In the genomic region with DNA sequence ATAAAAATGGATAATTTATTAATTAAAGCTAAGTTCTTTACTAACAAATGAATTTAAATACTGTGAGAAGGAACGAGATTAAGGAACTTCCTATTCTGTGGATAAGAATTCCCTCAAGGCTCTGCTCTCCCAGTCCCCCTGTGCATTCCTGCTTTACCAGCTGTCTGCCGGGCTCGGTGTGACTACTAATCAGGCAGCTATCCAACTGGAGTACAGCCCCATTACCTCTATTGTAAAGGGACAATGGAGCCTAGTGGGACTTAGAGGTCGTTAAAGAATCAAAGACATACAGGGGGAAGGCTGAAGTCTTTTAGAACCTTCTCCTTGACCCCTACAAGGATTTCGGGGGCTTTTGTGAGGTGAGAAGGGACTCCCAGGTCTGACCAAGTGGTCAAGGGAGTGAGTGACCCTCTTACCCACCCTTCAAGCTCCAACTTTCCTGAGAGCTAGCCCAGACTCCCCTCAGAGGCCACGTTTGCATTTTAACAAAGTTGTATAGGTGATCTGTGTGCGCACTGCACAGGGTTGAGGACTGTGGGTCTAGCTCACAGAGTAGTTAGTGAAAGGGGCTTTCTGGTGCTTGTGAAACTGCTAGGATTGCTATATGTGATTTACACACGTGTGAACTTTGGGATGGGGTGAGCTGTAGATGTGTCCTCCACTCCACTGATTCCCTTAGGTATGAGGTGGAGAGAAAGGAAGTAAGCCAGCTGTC, we compare ENCODE assay signal across 16 mouse cellular contexts. TPM values are rescaled to one million over a fixed set of nuclear protein-coding genes. Genes with fewer than 3 reads are reported as not detected.
A peak's percentile ranks its signal among the peaks of the same experiment; 100 is the strongest.
DNase-seq lines count a peak whose midpoint lies in the region; ATAC-seq and TF ChIP-seq lines count a peak whose summit lies in the region.
"Had no signal": no experiment of that assay in that cellular context is flagged by ENCODE, and none has a peak within 500 bp of the region (broad histone marks: within the 10 kb centered on the region; RNA-seq: fewer than 3 reads in every experiment).

No protein-coding gene starts in this region.

- no peak for TF ChIP-seq CTCF in brain, embryonic 14.5 days (IDR thresholded peaks at IDR 0.05; ENCODE audit: borderline replicate concordance, extremely low read depth, insufficient read depth, insufficient read length)
- TF ChIP-seq CTCF in hindbrain, postnatal 0 days (IDR thresholded peaks at IDR 0.05; ENCODE audit: low read depth), result no peak

- H3K4me2 ChIP-seq in forebrain, embryonic 12.5 days, result peak overlapping the region; percentile 2; the same call in 1 of the 2 replicates
- H3K4me2 ChIP-seq in hindbrain, postnatal 0 days (ENCODE audit: low read depth, low read length), result no peak overlapping the region
- H3K4me2 ChIP-seq in neural tube, embryonic 15.5 days, result no peak overlapping the region
- H3K4me2 ChIP-seq: embryonic facial prominence, embryonic 15.5 days had no signal

- no peaks in the 10 kb centered on the region for H3K9me3 ChIP-seq in forebrain, embryonic 12.5 days
- no peaks in the 10 kb centered on the region for H3K9me3 ChIP-seq in hindbrain, postnatal 0 days (ENCODE audit: low read length)
- H3K9me3 ChIP-seq in neural tube, embryonic 15.5 days (replicated peaks), result no peaks in the 10 kb centered on the region
- H3K9me3 ChIP-seq: embryonic facial prominence, embryonic 15.5 days had no signal

- no peak overlapping the region for H3K9ac ChIP-seq in forebrain, embryonic 12.5 days
- H3K9ac ChIP-seq in hindbrain, postnatal 0 days (replicated peaks; ENCODE audit: low read length), result no peak overlapping the region
- no peak overlapping the region for H3K9ac ChIP-seq in neural tube, embryonic 15.5 days (replicated peaks)
- H3K9ac ChIP-seq: embryonic facial prominence, embryonic 15.5 days had no signal

- 13% methylated on average over 8 of the region's 8 CpGs for WGBS in forebrain, embryonic 12.5 days
- WGBS in hindbrain, postnatal 0 days, result 27% methylated on average over 8 of the region's 8 CpGs
- WGBS in neural tube, embryonic 15.5 days, result 23% methylated on average over 8 of the region's 8 CpGs

- H3K36me3 ChIP-seq in forebrain, embryonic 12.5 days (replicated peaks), result no peaks in the 10 kb centered on the region
- no peaks in the 10 kb centered on the region for H3K36me3 ChIP-seq in hindbrain, postnatal 0 days (ENCODE audit: insufficient read depth, low read length)
- H3K36me3 ChIP-seq in neural tube, embryonic 15.5 days, result no peaks in the 10 kb centered on the region
- H3K36me3 ChIP-seq: embryonic facial prominence, embryonic 15.5 days had no signal

- no peak overlapping the region for H3K4me3 ChIP-seq in forebrain, embryonic 12.5 days (replicated peaks)
- H3K4me3 ChIP-seq in hindbrain, postnatal 0 days (ENCODE audit: low read length), result no peak overlapping the region
- H3K4me3 ChIP-seq in neural tube, embryonic 15.5 days (replicated peaks), result no peak overlapping the region
- H3K4me3 ChIP-seq: embryonic facial prominence, embryonic 15.5 days had no signal

- H3K4me1 ChIP-seq in forebrain, embryonic 12.5 days, result peaks cover 29% of the 10 kb centered on the region
- H3K4me1 ChIP-seq in hindbrain, postnatal 0 days (ENCODE audit: insufficient read depth, low read length), result no peaks in the 10 kb centered on the region
- H3K4me1 ChIP-seq in neural tube, embryonic 15.5 days, result peaks cover 17% of the 10 kb centered on the region
- H3K4me1 ChIP-seq: embryonic facial prominence, embryonic 15.5 days had no signal

- ATAC-seq in forebrain, embryonic 12.5 days (ENCODE audit: low FRiP score), result peak; percentile 85; the same call in 1 of the 2 replicates
- ATAC-seq in hindbrain, postnatal 0 days, result no peak
- ATAC-seq in neural tube, embryonic 15.5 days (ENCODE audit: low FRiP score), result no peak
- ATAC-seq: activated CD4-positive, CD25-positive, alpha-beta regulatory T cell, adult 4 months; intestine, postnatal 0 days had no signal

- peaks cover 5% of the 10 kb centered on the region; the same call in 1 of the 2 replicates for H3K27me3 ChIP-seq in forebrain, embryonic 12.5 days
- no peaks in the 10 kb centered on the region for H3K27me3 ChIP-seq in hindbrain, postnatal 0 days (ENCODE audit: insufficient read depth, low read length)
- no peaks in the 10 kb centered on the region for H3K27me3 ChIP-seq in neural tube, embryonic 15.5 days (replicated peaks)
- H3K27me3 ChIP-seq: embryonic facial prominence, embryonic 15.5 days had no signal

- peak; percentile 95 for DNase-seq in brain, embryonic 14.5 days (ENCODE audit: low read depth)
- DNase-seq in hindbrain, postnatal 0 days (ENCODE audit: low spot score), result peak; percentile 32
- DNase-seq in adrenal gland, postnatal 10 days, result no peak
- no peak for DNase-seq in cerebellum, postnatal 4 days (ENCODE audit: low spot score in 2 of 2)
- DNase-seq in ovary, postnatal 14 days (ENCODE audit: low spot score), result no peak
- DNase-seq: layer of hippocampus, adult 9-11 months; lung, adult 2 months; thymus, postnatal 25 days had no signal

- TF ChIP-seq POLR2A in brain, embryonic 14.5 days (IDR thresholded peaks at IDR 0.05; ENCODE audit: borderline replicate concordance, extremely low read depth, insufficient read depth, insufficient read length, poor library complexity, severe bottlenecking), result no peak

- peak overlapping the region; percentile 92 for H3K27ac ChIP-seq in forebrain, embryonic 12.5 days
- no peak overlapping the region for H3K27ac ChIP-seq in hindbrain, postnatal 0 days
- H3K27ac ChIP-seq in neural tube, embryonic 15.5 days (replicated peaks), result peak overlapping the region; percentile 23; the same call in 1 of the 2 replicates
- H3K27ac ChIP-seq: embryonic facial prominence, embryonic 15.5 days had no signal

RNA-seq across cellular contexts. Expression of a gene that starts 49.5 kb away (rescaled TPM):
- 7.0 and 8.6 TPM in 2 replicates for polyA plus RNA-seq in brain, embryonic 14.5 days (2012; rRNA removed)
- 4.2 and 6.1 TPM in 2 replicates for polyA plus RNA-seq in forebrain, embryonic 12.5 days (2016; fragmentation: Nextera tagmentation; extraction: Ambion mirVana)
- 8.2 and 11.1 TPM in 2 replicates for total RNA-seq in hindbrain, postnatal 0 days (2014; rRNA removed)
- polyA plus RNA-seq in hindbrain, postnatal 0 days (2015; fragmentation: Nextera tagmentation; extraction: Ambion mirVana), result 2.5 and 3.1 TPM in 2 replicates
- 5.1 and 6.0 TPM in 2 replicates for polyA plus RNA-seq in neural tube, embryonic 15.5 days (2015; fragmentation: Nextera tagmentation; extraction: Ambion mirVana)
- under 1 TPM; 0.27 to 0.63 TPM for total RNA-seq in adrenal gland, postnatal 10 days (2021)
- total RNA-seq: CH12.LX; megakaryocyte-erythroid progenitor cell, adult 5-6 weeks had no signal
- polyA plus RNA-seq: heart, embryonic 14.5 days; intestine, postnatal 0 days had no signal

Comparison
In these comparisons a context has a peak if more than half of its experiments do, and no peak if none do; other contexts are left out.
1. DNase-seq: peak in brain, embryonic 14.5 days (single experiment) and hindbrain, postnatal 0 days (single experiment); none in adrenal gland, postnatal 10 days (single experiment), cerebellum, postnatal 4 days (0 of 2) and ovary, postnatal 14 days (single experiment).